Comparison of ENCODE assay signal across 7 mouse cellular contexts in genomic region chr2:132575759-132576439, GRCm38 (mm10). TPM values are rescaled to one million over a fixed set of nuclear protein-coding genes. Genes with fewer than 3 reads are reported as not detected.
A peak's percentile ranks its signal among the peaks of the same experiment; 100 is the strongest.
DNase-seq lines count a peak whose midpoint lies in the region; ATAC-seq and TF ChIP-seq lines count a peak whose summit lies in the region.

No protein-coding gene starts in this region.

- H3K27ac ChIP-seq in forebrain, embryonic 14.5 days (ENCODE audit: low read depth, low read length) = no peak overlapping the region
- no peak overlapping the region for H3K27ac ChIP-seq in hindbrain, embryonic 14.5 days
- H3K27ac ChIP-seq in liver, adult 2 months (replicated peaks; ENCODE audit: insufficient read depth, low read depth, low read length) = peak overlapping the region; percentile 40
- H3K27ac ChIP-seq in midbrain, postnatal 0 days (ENCODE audit: low read depth, low read length) = peak overlapping the region; percentile 38; the same call in 1 of the 2 replicates

- peak overlapping the region; percentile 13; the same call in 1 of the 2 replicates for H3K9ac ChIP-seq in forebrain, embryonic 14.5 days (ENCODE audit: low read length)
- peak overlapping the region; percentile 98; the same call in 1 of the 2 replicates for H3K9ac ChIP-seq in hindbrain, embryonic 14.5 days
- H3K9ac ChIP-seq in liver, adult 2 months (ENCODE audit: low read depth, low read length) = peak overlapping the region; percentile 64
- H3K9ac ChIP-seq in midbrain, postnatal 0 days (replicated peaks; ENCODE audit: low read length, poor library complexity, severe bottlenecking) = 0 out of 2 replicates have a peak overlapping the region, but pooled peaks have one; percentile 24

- peaks cover 9% of the 10 kb centered on the region; the same call in 1 of the 2 replicates for H3K36me3 ChIP-seq in forebrain, embryonic 14.5 days (ENCODE audit: control insufficient read depth, insufficient read depth, low read length)
- peaks cover 10% of the 10 kb centered on the region for H3K36me3 ChIP-seq in hindbrain, embryonic 14.5 days (replicated peaks; ENCODE audit: control insufficient read depth, insufficient read depth)
- H3K36me3 ChIP-seq in liver, adult 2 months (ENCODE audit: control insufficient read depth, insufficient read depth, low read length) = peaks cover 24% of the 10 kb centered on the region
- H3K36me3 ChIP-seq in midbrain, postnatal 0 days (ENCODE audit: insufficient read depth, low read length) = peaks cover 4% of the 10 kb centered on the region; the same call in 1 of the 2 replicates

- no peak overlapping the region; the same call in 1 of the 2 replicates for H3K4me3 ChIP-seq in forebrain, embryonic 14.5 days (ENCODE audit: low read depth, low read length)
- peak overlapping the region; percentile 85; the same call in 1 of the 2 replicates for H3K4me3 ChIP-seq in hindbrain, embryonic 14.5 days (replicated peaks; ENCODE audit: low read length)
- H3K4me3 ChIP-seq in liver, adult 2 months (ENCODE audit: insufficient read depth, low read depth, low read length) = peak overlapping the region; percentile 77
- peak overlapping the region; percentile 74; the same call in 1 of the 2 replicates for H3K4me3 ChIP-seq in midbrain, postnatal 0 days (ENCODE audit: low read depth, low read length)

- ATAC-seq in forebrain, embryonic 14.5 days = no peak
- no peak for ATAC-seq in hindbrain, embryonic 14.5 days (ENCODE audit: low FRiP score)
- no peak for ATAC-seq in midbrain, postnatal 0 days (ENCODE audit: low FRiP score)
- ATAC-seq in inflammation-experienced regulatory T-cells, adult 6 months = no peak

- H3K27me3 ChIP-seq in forebrain, embryonic 14.5 days (replicated peaks; ENCODE audit: control insufficient read depth, insufficient read depth, low read length) = no peaks in the 10 kb centered on the region
- H3K27me3 ChIP-seq in hindbrain, embryonic 14.5 days (ENCODE audit: control insufficient read depth, insufficient read depth, low read length) = no peaks in the 10 kb centered on the region
- H3K27me3 ChIP-seq in liver, adult 2 months (ENCODE audit: control insufficient read depth, insufficient read depth, low read length) = no peaks in the 10 kb centered on the region
- H3K27me3 ChIP-seq in midbrain, postnatal 0 days (ENCODE audit: insufficient read depth, low read length) = no peaks in the 10 kb centered on the region

- H3K79me2 ChIP-seq in liver, adult 2 months (ENCODE audit: control insufficient read depth, insufficient read depth, low read length) = peaks cover 18% of the 10 kb centered on the region; the same call in 1 of the 2 replicates

- TF ChIP-seq CTCF in liver, adult 2 months (IDR thresholded peaks at IDR 0.05; ENCODE audit: low read depth, low read length) = peak; percentile 33; the same call in 1 of the 2 replicates
- TF ChIP-seq CTCF in midbrain, postnatal 0 days (IDR thresholded peaks at IDR 0.05) = no peak

- peaks cover 14% of the 10 kb centered on the region for H3K4me1 ChIP-seq in forebrain, embryonic 14.5 days (ENCODE audit: control insufficient read depth, insufficient read depth, low read length)
- H3K4me1 ChIP-seq in hindbrain, embryonic 14.5 days (replicated peaks; ENCODE audit: control insufficient read depth, insufficient read depth, low read length) = peaks cover 20% of the 10 kb centered on the region
- peaks cover 2% of the 10 kb centered on the region; the same call in 1 of the 2 replicates for H3K4me1 ChIP-seq in liver, adult 2 months (ENCODE audit: control insufficient read depth, insufficient read depth, low read length)
- H3K4me1 ChIP-seq in midbrain, postnatal 0 days (ENCODE audit: insufficient read depth, low read length) = peaks cover 4% of the 10 kb centered on the region; the same call in 1 of the 2 replicates

- peak overlapping the region; percentile 62 for H3K4me2 ChIP-seq in forebrain, embryonic 14.5 days (ENCODE audit: low read length)
- peak overlapping the region; percentile 78 for H3K4me2 ChIP-seq in hindbrain, embryonic 14.5 days (replicated peaks)
- H3K4me2 ChIP-seq in midbrain, postnatal 0 days (ENCODE audit: low read depth, low read length, poor library complexity, severe bottlenecking) = peak overlapping the region; percentile 42

- TF ChIP-seq POLR2A in liver, adult 2 months (IDR thresholded peaks at IDR 0.05; ENCODE audit: extremely low read depth, insufficient read depth, low read length) = no peak

- no peaks in the 10 kb centered on the region for H3K9me3 ChIP-seq in forebrain, embryonic 14.5 days (replicated peaks; ENCODE audit: control insufficient read depth, low read length)
- no peaks in the 10 kb centered on the region for H3K9me3 ChIP-seq in hindbrain, embryonic 14.5 days (ENCODE audit: control insufficient read depth, low read length)
- no peaks in the 10 kb centered on the region for H3K9me3 ChIP-seq in midbrain, postnatal 0 days (ENCODE audit: low read length)

- WGBS in forebrain, embryonic 14.5 days = 83% methylated on average over 11 of the region's 11 CpGs
- 83% methylated on average over 11 of the region's 11 CpGs for WGBS in hindbrain, embryonic 14.5 days
- WGBS in liver, adult 2 months = 18% methylated on average over 11 of the region's 11 CpGs
- 81% methylated on average over 11 of the region's 11 CpGs for whole genome bisulfite sequencing in midbrain, postnatal 0 days

- DNase-seq in A20 (ENCODE audit: low read depth, low spot score) = peak; percentile 52
- DNase-seq in adrenal gland, postnatal 14 days = peak; percentile 75
- DNase-seq in forebrain, embryonic 14.5 days (ENCODE audit: low spot score) = no peak
- no peak for DNase-seq in hindbrain, embryonic 14.5 days (ENCODE audit: low spot score)
- peak; percentile 80 for DNase-seq in liver, adult 2 months (ENCODE audit: extremely low read depth, low read depth, low spot score)
- peak; percentile 29 for DNase-seq in midbrain, postnatal 0 days (ENCODE audit: low spot score)

RNA-seq across cellular contexts. Expression of gene Gpcpd1, which starts 11.6 kb away (rescaled TPM):
- total RNA-seq in adrenal gland, postnatal 14 days (2021) = 36.2 and 47.1 TPM in 2 replicates
- polyA plus RNA-seq in forebrain, embryonic 14.5 days (2014; fragmentation: Nextera tagmentation; extraction: Ambion mirVana) = 65.3 and 67.0 TPM in 2 replicates
- 76.5 and 102 TPM in 2 replicates for polyA plus RNA-seq in hindbrain, embryonic 14.5 days (2014; fragmentation: Nextera tagmentation; extraction: Ambion mirVana)
- 95.9 and 237 TPM in 2 replicates for total RNA-seq in liver, adult 2 months (2014; rRNA removed)
- polyA plus RNA-seq in liver, adult 2 months (2012; rRNA removed) = 6.6 and 11.0 TPM in 2 replicates
- 55.7 and 78.6 TPM in 2 replicates for total RNA-seq in midbrain, postnatal 0 days (2014; rRNA removed)
- polyA plus RNA-seq in midbrain, postnatal 0 days (2015; fragmentation: Nextera tagmentation; extraction: Ambion mirVana) = 82.9 and 84.0 TPM in 2 replicates
- 10 to 100 TPM; 53.3 to 61.3 (median 53.8) TPM for polyA plus RNA-seq in inflammation-experienced regulatory T-cells, adult 6 months (2017; shearing (Covaris generic))

Comparison
In these comparisons a context has a peak if more than half of its experiments do, and no peak if none do; other contexts are left out.
1. DNase-seq: peak in A20 (single experiment), adrenal gland, postnatal 14 days (single experiment), liver, adult 2 months (single experiment) and midbrain, postnatal 0 days (single experiment); none in forebrain, embryonic 14.5 days (single experiment) and hindbrain, embryonic 14.5 days (single experiment).
2. H3K27ac ChIP-seq: peak in liver, adult 2 months (single experiment) and midbrain, postnatal 0 days (single experiment); none in forebrain, embryonic 14.5 days (single experiment) and hindbrain, embryonic 14.5 days (single experiment).
3. H3K9ac ChIP-seq: peak in every context shown above with its lines; median percentile 98 in hindbrain, embryonic 14.5 days; 64 in liver, adult 2 months; 24 in midbrain, postnatal 0 days; 13 in forebrain, embryonic 14.5 days.
4. Peak in every context shown above with its lines, with median percentiles within 50 percentile points of each other: H3K4me2 ChIP-seq.